Mouse (Mus musculus) liver, adult 2 months (tissue): Measurements from ENCODE around the gene Bpi. TPM values are rescaled to one million over a fixed set of nuclear protein-coding genes. Genes with fewer than 3 reads are reported as not detected.

Experiments used
- DNase-seq: peaks from one replicate; pipeline ENCODE4 v3.0.0-alpha.2; 2011; ENCODE audit warnings: low read depth, low spot score; ENCODE audit errors: extremely low read depth
- H3K27ac ChIP-seq: fragments of 200-500 bp; replicated peaks from 2 replicates; pipeline ENCODE4 v1.5.1; 2012; ENCODE audit warnings: low read depth, mild to moderate bottlenecking, control low read depth, inconsistent platforms, low read length; ENCODE audit not compliant: insufficient read depth
- H3K27me3 ChIP-seq: fragments of 200-500 bp; 2 replicates; pipeline ENCODE4 v1.6.1; 2012; ENCODE audit warnings: mild to moderate bottlenecking, moderate library complexity, low read length, inconsistent platforms; ENCODE audit not compliant: control insufficient read depth, insufficient read depth
- H3K36me3 ChIP-seq: fragments of 200-500 bp; 2 replicates; pipeline ENCODE4 v1.6.1; 2012; ENCODE audit warnings: low read length, inconsistent platforms; ENCODE audit not compliant: control insufficient read depth, insufficient read depth
- H3K4me1 ChIP-seq: fragments of 200-500 bp; 2 replicates; pipeline ENCODE4 v1.6.1; 2011; ENCODE audit warnings: low read length; ENCODE audit not compliant: control insufficient read depth, insufficient read depth
- H3K4me3 ChIP-seq: fragments of 200-500 bp; 2 replicates; pipeline ENCODE4 v1.5.1; 2011; ENCODE audit warnings: low read depth, mild to moderate bottlenecking, control low read depth, low read length, moderate library complexity; ENCODE audit not compliant: insufficient read depth
- H3K79me2 ChIP-seq: fragments of 200-500 bp; 2 replicates; pipeline ENCODE4 v1.6.1; 2012; ENCODE audit warnings: inconsistent platforms, mild to moderate bottlenecking, low read length, moderate library complexity; ENCODE audit not compliant: control insufficient read depth, insufficient read depth
- H3K9ac ChIP-seq: fragments of 200-500 bp; 2 replicates; pipeline ENCODE4 v1.6.1; 2012; ENCODE audit warnings: low read depth, mild to moderate bottlenecking, control low read depth, inconsistent platforms, low read length
- CTCF ChIP-seq: fragments of 200-500 bp; IDR thresholded peaks from 2 replicates; pipeline ENCODE4 v1.5.1; 2011; ENCODE audit warnings: low read depth, low read length, control low read depth
- POLR2A ChIP-seq: fragments of 200-500 bp; IDR thresholded peaks from 2 replicates; pipeline ENCODE4 v1.6.1; 2011; ENCODE audit warnings: low read length, control low read depth; ENCODE audit not compliant: insufficient read depth; ENCODE audit errors: extremely low read depth
- WGBS: fragments of 180-500 bp; shearing (Covaris S2); methylation state at CpG from one replicate; pipeline ENCODE4 v1.1.7; 2018; 5-methylcytosine and 5-hydroxymethylcytosine counted together
- polyA plus RNA-seq: library from polyadenylated mRNA; depleted of rRNA; stranded (reverse); fragments of >200 nt; gene quantifications from 2 replicates; pipeline ENCODE4 v1.2.3, GENCODE M21; 2012
- total RNA-seq: library from RNA; depleted of rRNA; stranded (reverse); fragments of >200 nt; gene quantifications from 2 replicates; pipeline ENCODE4 v1.2.3, GENCODE M21; 2014

The Bpi gene
- total and polyA plus RNA-seq, 2 experiments, result not detected

GRCm38 (mm10) chr2:158275811-158276210 lies 17.9 kb downstream of the Bpi start:
- no peak overlapping the region for H3K27ac ChIP-seq
- WGBS, result 87% methylated on average over 4 of the region's 4 CpGs

DNA sequence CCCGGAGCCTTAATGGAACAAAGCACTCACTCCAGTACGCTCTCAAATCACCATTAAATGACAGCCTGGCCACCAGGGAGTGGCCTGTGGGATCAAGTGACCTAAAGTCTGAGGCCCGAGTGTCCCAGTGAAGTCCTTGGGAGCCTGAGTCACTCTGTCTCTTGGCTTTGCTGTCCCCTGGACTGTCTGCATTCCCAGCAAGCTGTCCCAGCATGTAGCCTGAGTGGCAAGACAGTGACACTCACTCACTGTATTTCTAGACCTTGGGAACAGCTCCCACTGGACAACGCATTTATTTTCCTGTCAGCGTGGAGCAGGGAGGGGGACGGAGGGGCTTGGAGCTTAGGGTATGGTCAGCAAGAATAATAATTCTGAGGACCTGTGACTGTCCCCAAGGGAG lies 18.6 kb downstream of the Bpi start:
- no peak for DNase-seq
- Histone ChIP-seq H3K79me2 (no peaks in the 10 kb centered on the region), H3K27me3 (no peaks in the 10 kb centered on the region), H3K4me1 (no peaks in the 10 kb centered on the region), H3K9ac (no peak overlapping the region), H3K4me3 (no peak overlapping the region), H3K27ac (no peak overlapping the region), H3K36me3 (no peaks in the 10 kb centered on the region)
- WGBS, result 92% methylated on average over 6 of the region's 6 CpGs
- TF ChIP-seq CTCF, result no peak
- no peak for TF ChIP-seq POLR2A

More at GRCm38 (mm10) chr2:158275811-158276210, 17.9 kb downstream of the Bpi start:
- H3K79me2 ChIP-seq, result no peaks in the 10 kb centered on the region
- H3K4me3 ChIP-seq, result no peak overlapping the region
- H3K9ac ChIP-seq, result no peak overlapping the region
- DNase-seq, result no peak
- no peaks in the 10 kb centered on the region for H3K4me1 ChIP-seq
- H3K27me3 ChIP-seq, result no peaks in the 10 kb centered on the region
- TF ChIP-seq POLR2A (no peak), CTCF (no peak)
- H3K36me3 ChIP-seq, result no peaks in the 10 kb centered on the region

GRCm38 (mm10) chr2:158276878-158277277 lies 19.0 kb downstream of the Bpi start:
- H3K36me3 ChIP-seq, result no peaks in the 10 kb centered on the region
- 81% methylated on average over 4 of the region's 4 CpGs for WGBS
- H3K4me1 ChIP-seq, result no peaks in the 10 kb centered on the region
- H3K9ac ChIP-seq, result no peak overlapping the region
- no peaks in the 10 kb centered on the region for H3K79me2 ChIP-seq
- no peak for DNase-seq
- H3K4me3 ChIP-seq, result no peak overlapping the region
- TF ChIP-seq POLR2A (no peak), CTCF (no peak)
- H3K27me3 ChIP-seq, result no peaks in the 10 kb centered on the region
- H3K27ac ChIP-seq, result no peak overlapping the region

- TF ChIP-seq CTCF, result no peak
- no peak for TF ChIP-seq POLR2A
- no peaks in the 10 kb centered on the region for H3K36me3 ChIP-seq
- no peaks in the 10 kb centered on the region for H3K4me1 ChIP-seq
- H3K79me2 ChIP-seq, result no peaks in the 10 kb centered on the region
- DNase-seq, result no peak
- no peak overlapping the region for H3K4me3 ChIP-seq
- H3K27me3 ChIP-seq, result no peaks in the 10 kb centered on the region
- H3K27ac ChIP-seq, result no peak overlapping the region
- 94% methylated on average over 4 of the region's 4 CpGs for WGBS
- no peak overlapping the region for H3K9ac ChIP-seq
Measured at GRCm38 (mm10) chr2:158279656-158280055, 21.8 kb downstream of the Bpi start.

DNA sequence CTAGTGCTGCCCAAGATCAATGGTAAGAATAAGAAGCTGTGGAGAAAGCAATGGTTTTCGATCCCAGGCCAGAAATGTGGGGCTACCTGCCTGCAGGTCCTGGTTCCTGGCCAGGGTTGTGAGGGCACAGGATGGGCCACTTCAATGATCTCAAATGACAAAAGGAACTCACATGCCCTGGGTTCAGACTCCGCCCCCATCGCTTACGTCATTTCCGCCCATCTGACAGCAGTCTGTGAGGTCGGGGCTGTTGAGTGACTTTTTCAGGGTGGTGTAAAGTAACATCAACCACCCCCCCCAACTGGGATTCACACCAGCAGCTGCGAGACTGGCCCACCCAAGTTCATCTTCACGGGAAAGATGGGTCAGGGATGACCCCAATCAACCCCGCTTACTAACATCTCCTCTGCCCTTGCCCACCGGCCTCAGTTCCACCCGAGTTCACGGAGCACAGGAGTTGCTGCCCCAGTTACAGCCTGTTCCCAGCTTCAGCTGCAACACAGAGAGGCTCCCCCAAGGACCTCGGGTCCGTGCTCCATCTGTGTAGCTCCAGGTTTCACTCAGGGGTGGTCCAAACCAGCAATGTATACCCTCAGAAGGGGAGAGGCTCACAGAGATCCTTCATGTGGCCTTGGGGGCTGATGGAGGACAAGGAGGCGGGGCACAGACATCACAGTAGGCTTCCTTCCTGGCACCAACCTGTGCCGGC lies 23.8 kb downstream of the Bpi start:
- Histone ChIP-seq H3K27ac (no peak overlapping the region), H3K9ac (no peak overlapping the region), H3K4me1 (peaks cover 6% of the 10 kb centered on the region; the same call in 1 of the 2 replicates), H3K27me3 (no peaks in the 10 kb centered on the region), H3K36me3 (no peaks in the 10 kb centered on the region), H3K79me2 (no peaks in the 10 kb centered on the region), H3K4me3 (no peak overlapping the region)
- 66% methylated on average over 16 of the region's 16 CpGs for WGBS
- TF ChIP-seq CTCF, result no peak
- no peak for DNase-seq

DNA sequence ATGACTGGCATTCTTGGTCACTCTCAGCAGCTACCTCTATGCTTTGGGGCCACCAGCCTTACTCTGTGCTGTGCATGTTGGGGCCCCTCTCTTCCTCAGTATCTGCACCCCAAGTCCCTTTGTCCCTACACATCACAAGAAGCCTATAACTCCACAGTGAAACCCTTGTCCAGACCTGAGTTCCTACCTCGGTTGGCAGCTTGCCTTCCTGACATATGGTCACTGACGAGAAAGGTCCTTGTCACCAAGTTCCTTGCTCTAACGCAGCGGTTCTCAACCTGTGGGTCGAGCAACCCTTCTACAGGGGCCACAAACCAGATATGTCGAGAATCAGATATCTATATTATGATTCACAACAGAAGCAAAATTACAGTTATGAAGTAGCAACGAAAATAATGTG lies 25.2 kb downstream of the Bpi start:
- H3K36me3 ChIP-seq, result no peaks in the 10 kb centered on the region
- no peak overlapping the region for H3K27ac ChIP-seq
- H3K9ac ChIP-seq, result no peak overlapping the region
- DNase-seq, result no peak
- H3K4me1 ChIP-seq, result peaks cover 6% of the 10 kb centered on the region; the same call in 1 of the 2 replicates
- H3K4me3 ChIP-seq, result no peak overlapping the region
- 82% methylated on average over 7 of the region's 7 CpGs for WGBS
- TF ChIP-seq CTCF (no peak), POLR2A (no peak)
- H3K79me2 ChIP-seq, result no peaks in the 10 kb centered on the region
- H3K27me3 ChIP-seq, result no peaks in the 10 kb centered on the region
